Mouse (Mus musculus): Measurements from ENCODE around the gene Tagln2.

GRCm38 (mm10) chr1:172484236-172484635, 15.6 kb upstream of the Tagln2 start:
- TF ChIP-seq POLR2A (IDR thresholded peaks at IDR 0.05; ENCODE audit: low read depth, low read length) (no peak), CTCF (IDR thresholded peaks at IDR 0.05; ENCODE audit: extremely low read depth, insufficient read depth, insufficient read length, insufficient replicate concordance) (no peak)
